Mouse (Mus musculus): ENCODE results near the gene Ehhadh.
"Not testable (repeated sequence)": the region's sequence is repeated elsewhere in the genome, so short reads cannot be mapped to it uniquely, and the experiment has no call there.

Gene Ehhadh

DNA sequence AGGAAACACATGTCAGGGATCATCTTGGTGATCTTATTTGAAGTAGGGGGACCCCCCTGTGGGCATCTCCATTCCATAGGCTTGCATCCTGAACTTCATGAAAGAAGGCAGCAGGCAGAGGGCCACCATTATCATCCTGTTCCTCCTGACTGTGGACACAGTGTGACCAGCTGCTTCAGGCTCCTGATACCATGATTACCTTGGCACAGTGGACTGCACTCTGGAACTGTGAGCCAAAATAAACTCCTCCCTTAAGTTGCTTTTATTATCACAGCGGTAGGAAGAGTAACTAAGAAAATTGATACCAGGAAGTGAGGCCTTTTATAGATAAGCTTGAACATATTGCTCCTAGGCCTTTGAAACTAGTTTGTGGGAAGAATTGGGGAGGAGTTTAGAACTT is 19.3 kb upstream of the Ehhadh start:
- in situ Hi-C loops (cut with MboI; ENCODE audit: low pct_unique_long_range_greater_than_20kb in 1 of 2, low sequenced_read_pairs in 2 of 2, unreplicated experiment in 1 of 2): no loop called here

DNA sequence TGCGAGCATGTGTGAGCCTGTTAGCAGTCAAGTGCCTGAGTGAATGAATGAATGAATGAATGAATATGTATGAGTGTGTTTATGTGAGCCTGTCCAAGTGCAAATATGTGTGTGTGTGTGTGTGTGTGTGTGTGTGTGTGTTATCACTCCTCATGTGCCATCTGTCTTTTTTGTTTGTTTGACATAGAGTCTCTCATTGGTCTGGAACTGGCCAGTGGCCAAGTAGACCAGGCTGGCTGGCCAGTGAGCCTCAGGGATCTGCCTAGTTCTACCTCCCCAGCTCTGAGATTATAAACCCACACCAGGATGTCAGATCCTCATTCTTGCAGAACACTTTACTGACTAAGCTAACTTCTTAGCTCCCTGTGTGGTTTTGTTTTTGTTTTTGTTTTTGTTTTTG is 16.7 kb upstream of the Ehhadh start:
- in situ Hi-C loops (cut with MboI; ENCODE audit: low pct_unique_long_range_greater_than_20kb in 1 of 2, low sequenced_read_pairs in 2 of 2, unreplicated experiment in 1 of 2): no loop called here

DNA sequence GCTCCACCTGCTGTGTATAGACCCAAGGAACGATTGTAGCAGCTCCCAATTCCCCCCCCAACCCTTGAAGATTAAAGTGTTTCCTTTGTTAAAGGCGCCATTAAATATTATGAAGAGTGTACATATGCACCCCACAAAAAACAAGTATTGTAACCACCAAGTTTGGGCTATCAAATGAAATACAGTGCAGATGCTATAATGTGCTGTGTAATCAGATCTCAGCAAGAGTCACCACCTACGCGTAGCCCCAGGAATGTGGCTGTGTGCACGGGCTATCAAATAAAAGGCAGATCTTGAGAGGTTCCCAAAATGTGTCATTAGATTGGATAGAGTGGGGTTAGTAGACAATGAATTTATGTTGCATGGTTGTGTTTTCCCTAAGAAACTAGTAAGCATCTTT is 7.5 kb upstream of the Ehhadh start:
- in situ Hi-C loops (cut with MboI; ENCODE audit: low pct_unique_long_range_greater_than_20kb in 1 of 2, low sequenced_read_pairs in 2 of 2, unreplicated experiment in 1 of 2): no loop called here

DNA sequence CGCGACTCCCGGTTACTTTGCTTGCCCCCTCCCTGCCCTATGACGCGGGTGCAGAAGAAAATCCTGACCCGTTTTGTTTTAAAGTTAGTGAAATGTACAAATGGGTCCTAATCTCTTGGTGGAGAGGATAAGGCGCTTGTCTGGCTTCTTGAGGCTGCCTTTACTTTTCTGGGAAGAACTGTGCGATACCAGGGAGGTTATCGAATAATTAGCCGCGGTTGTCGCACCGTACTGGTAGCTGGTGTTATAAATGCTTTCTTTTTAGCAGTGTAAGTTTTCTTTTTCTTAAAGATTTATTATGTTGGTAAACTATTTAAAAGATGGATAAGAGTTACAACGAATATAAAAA is 7.1 kb upstream of the Ehhadh start:
- in situ Hi-C loops (cut with MboI; ENCODE audit: low pct_unique_long_range_greater_than_20kb in 1 of 2, low sequenced_read_pairs in 2 of 2, unreplicated experiment in 1 of 2): no loop called here

DNA sequence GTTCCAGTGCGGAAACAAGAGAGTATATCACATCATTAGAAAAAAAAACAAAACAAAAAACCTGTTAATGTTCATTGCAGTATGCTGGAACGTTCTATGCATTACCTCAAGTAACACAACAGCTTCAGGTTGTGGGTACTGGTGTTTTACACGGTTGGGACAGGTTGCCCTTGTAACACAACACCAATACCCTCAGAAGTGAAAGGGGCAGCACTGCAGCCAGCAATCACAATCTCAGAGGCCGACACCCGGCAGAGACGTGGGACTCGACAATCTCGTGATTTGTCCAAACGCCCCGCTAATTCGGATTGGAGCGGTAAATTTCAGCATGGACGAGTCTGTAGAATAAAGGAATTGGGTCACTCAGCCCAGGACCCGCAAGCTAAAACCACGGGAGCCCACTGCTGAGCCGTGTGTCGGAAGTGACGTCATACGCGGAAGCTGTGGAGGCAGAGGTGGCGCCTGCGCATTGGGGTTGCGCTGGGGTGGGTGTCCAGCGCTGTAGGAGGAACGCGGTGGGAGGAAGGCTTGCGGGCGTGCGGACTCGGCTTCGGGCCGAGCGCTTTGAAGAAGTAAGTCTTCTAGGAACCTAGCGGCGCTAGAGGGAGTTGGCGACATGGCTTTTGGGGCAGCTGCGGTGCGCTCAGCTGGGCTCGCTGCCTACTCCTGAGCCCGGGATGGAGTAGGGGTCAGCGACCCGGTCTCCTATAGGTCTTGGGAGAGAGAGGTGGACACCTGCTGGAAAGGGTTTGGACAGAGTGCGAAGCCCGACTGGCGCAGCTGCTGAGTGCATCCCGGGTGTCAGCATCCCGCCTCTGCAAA is 6.5 kb upstream of the Ehhadh start, which contains the start of gene Map3k13:
Map3k13 (plus strand) TSS at position 472 of the 822 bp plus-strand sequence.
- in situ Hi-C loops (cut with MboI; ENCODE audit: low pct_unique_long_range_greater_than_20kb in 1 of 2, low sequenced_read_pairs in 2 of 2, unreplicated experiment in 1 of 2): no loop called here

DNA sequence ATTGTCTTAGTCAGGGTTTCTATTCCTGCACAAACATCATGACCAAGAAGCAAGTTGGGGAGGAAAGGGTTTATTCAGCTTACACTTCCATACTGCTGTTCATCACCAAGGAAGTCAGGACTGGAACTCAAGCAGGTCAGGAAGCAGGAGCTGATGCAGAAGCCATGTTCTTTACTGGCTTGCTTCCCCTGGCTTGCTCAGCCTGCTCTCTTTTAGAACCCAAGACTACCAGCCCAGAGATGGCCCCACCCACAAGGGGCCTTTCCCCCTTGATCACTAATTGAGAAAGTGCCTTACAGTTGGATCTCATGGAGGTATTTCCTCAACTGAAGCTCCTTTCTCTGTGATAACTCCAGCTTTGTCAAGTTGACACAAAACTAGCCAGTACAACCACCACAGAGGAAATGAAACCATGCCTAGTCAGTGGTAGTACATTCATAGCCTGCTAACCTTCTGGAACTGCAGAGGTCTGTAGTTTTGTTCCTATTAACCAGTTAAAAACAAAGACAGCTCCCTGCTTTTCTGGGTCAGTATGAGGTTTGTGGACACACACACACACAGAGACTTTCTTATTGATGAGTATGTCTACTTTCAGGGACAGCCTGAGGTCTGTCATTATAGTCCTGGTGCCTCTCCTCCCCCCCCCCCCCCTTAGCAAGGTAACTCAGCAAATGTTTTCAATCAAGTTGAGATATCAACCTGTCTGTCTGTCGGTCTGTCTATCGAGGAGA is 5.6 kb upstream of the Ehhadh start:
- in situ Hi-C loops (cut with MboI; ENCODE audit: low pct_unique_long_range_greater_than_20kb in 1 of 2, low sequenced_read_pairs in 2 of 2, unreplicated experiment in 1 of 2): not testable (repeated sequence)

DNA sequence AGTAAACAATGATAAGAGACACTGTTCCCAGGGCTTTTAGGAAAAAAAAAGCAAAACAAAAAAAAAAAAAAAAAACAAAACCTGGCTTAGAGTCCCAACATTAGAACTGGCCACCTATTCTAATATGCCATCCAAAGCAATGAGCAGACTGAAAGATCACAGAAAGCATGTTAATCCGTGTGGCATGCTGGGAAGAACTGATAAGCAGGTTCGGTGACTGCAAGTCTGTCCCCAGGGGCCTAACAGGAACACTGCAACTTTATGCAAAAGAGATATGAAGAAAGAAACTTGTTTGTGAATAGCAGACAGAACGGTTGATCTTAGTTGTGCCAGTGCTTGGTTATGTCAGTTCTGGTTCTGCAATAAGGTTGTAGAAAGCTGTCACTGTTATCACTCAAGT is 4.2 kb upstream of the Ehhadh start:
- in situ Hi-C loops (cut with MboI; ENCODE audit: low pct_unique_long_range_greater_than_20kb in 1 of 2, low sequenced_read_pairs in 2 of 2, unreplicated experiment in 1 of 2): no loop called here

DNA sequence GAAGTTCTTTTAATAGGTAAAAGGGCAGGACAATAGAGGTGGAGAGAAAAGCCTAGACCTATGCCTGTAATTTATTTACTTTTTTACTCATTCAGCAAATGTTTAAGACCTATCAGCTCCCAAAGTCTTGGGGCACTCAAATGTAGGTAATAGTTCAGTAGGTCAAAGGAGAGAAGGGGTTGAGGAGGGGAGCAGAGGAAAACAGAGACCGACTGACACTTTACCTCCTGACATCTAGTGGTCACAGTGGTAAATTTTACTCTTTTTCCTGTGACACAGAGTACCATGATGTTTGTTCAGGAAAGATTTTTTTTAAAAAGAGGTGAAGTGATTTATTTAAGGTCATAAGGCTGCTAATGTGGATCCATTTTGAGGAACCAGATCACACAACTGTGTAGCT is 2.9 kb upstream of the Ehhadh start:
- in situ Hi-C loops (cut with MboI; ENCODE audit: low pct_unique_long_range_greater_than_20kb in 1 of 2, low sequenced_read_pairs in 2 of 2, unreplicated experiment in 1 of 2): no loop called here

DNA sequence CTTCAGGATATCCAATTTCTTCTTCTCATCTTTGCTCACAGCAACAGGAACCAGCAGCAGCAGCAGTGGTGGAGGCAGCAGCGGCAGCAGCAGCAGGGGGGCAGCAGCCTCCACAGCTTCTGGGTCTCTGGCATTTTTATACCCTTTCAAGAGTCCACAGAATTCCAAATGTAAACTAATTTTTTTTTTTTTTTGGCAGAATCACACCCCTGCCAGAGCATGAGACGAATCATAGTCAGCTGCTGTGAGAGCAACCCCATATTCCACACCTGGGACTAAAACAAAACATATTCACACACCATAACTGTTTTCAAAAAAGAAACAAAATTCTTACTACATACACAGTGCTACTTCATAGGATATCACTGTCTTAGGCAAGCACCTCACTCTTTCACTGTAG is 1.6 kb upstream of the Ehhadh start:
- in situ Hi-C loops (cut with MboI; ENCODE audit: low pct_unique_long_range_greater_than_20kb in 1 of 2, low sequenced_read_pairs in 2 of 2, unreplicated experiment in 1 of 2): no loop called here

DNA sequence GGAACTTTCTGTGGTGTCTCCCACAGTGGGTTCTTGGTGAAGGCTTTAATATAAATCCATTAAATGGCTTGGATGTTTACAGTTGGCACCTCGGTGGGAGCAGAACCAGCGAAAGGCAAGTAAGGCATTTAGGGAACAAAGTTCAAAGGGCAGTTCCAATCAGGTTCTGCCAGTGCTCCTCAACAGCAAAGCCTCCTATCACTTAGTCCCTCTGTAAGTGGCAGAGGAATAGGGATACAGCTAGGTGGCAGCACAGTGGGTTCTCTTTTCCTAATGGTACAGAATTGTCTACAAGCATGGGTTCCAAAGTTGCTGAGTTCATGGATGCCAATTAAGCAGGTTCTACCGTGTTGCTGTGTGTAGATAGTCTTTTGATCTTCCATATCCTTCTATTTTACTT is 974 bp upstream of the Ehhadh start:
- in situ Hi-C loops (cut with MboI; ENCODE audit: low pct_unique_long_range_greater_than_20kb in 1 of 2, low sequenced_read_pairs in 2 of 2, unreplicated experiment in 1 of 2): no loop called here

DNA sequence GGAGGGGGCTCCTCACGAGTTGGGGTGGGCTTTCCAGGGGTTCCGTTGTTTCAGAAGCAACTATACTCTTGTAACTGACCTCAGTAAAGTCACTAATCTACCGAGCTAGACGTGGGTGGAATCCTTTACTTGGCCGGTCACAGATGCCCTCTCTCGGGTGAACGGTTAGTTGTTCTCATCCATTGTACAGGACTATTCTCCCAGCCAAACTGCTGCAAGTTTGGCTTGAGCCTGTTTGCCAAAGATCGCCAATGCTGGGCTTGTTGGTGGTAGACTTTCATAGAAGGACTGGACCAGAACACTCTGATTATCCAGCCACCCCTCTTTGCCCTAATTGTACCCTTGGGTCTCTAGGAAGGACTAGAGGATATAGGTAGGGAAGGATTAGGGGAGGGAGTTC is 1.3 kb downstream of the Ehhadh start:
- in situ Hi-C loops (cut with MboI; ENCODE audit: low pct_unique_long_range_greater_than_20kb in 1 of 2, low sequenced_read_pairs in 2 of 2, unreplicated experiment in 1 of 2): no loop called here

DNA sequence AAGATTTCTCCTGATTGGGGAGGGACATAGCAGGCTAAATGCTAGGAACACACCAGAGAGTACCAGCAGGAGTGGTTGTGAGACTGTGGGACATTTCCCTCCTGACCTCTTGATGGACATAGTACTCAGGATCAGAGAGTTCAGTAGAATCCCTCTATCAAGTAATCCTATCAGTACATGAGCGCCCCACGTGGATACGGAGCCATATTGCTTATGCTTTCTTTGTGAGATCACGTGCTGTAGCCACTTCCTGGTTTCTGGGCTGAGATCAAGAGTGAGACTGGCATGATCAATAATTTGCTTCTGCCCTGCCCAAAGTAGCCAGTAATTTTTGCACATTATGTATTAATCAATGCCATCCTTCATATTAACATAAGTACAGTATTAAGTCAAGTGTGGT is 2.6 kb downstream of the Ehhadh start:
- in situ Hi-C loops (cut with MboI; ENCODE audit: low pct_unique_long_range_greater_than_20kb in 1 of 2, low sequenced_read_pairs in 2 of 2, unreplicated experiment in 1 of 2): no loop called here

DNA sequence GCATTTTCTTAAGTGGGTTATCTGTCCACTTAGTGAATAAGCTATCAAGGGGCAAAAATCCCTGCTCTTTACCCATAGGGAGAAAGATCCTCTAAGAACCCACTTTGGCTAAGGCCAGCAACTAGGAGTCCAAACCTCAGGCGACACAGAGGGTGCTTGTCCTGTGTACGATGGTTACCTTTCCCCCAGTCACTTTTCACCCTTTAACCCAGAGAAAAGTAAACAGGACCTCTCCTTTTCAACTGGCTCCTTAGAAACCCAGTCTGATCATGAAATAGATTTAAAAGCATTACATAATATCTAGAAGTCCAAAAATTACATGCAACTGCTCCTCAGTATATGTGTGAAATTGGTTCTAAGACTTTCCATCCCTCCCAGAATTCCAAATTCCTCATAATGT is 4.8 kb downstream of the Ehhadh start:
- in situ Hi-C loops (cut with MboI; ENCODE audit: low pct_unique_long_range_greater_than_20kb in 1 of 2, low sequenced_read_pairs in 2 of 2, unreplicated experiment in 1 of 2): no loop called here

DNA sequence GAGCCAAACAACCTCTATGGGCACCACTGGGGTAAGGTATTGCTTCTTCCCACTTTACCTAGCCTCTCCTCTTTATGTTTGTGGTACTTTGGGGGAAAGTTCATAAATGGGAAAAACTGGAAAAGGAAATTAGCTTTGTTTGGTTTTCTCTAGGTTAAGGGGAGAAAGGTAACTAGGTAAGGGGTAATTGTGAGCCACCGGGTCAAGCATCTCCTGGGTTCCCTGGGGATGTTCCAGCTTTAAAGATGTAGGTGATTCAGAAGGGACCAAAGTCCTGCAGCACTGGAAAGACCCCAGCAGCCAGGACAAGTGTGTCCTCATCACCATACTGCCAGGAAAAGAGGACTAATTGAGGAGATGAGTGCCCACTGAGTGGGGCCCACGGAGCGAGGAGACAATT is 5.7 kb downstream of the Ehhadh start:
- in situ Hi-C loops (cut with MboI; ENCODE audit: low pct_unique_long_range_greater_than_20kb in 1 of 2, low sequenced_read_pairs in 2 of 2, unreplicated experiment in 1 of 2): no loop called here

DNA sequence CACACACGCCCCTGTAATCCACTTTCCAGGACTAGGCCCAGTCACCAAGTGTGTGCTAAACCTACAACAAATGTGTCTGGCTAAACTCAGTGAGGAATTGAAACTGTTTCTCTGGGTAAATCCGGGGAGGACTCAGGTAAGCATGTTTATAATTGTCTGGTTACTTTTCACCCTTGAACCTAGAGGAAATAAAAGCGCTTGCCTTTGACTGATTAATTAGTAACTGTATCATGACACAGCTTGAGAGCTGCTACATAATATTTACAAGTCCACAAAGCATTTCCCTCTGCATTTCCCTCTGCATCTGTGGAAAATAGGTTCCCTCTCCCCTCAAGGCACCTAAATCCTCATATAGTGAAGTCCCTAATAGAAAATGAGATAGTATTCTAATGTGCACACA is 6.3 kb downstream of the Ehhadh start:
- in situ Hi-C loops (cut with MboI; ENCODE audit: low pct_unique_long_range_greater_than_20kb in 1 of 2, low sequenced_read_pairs in 2 of 2, unreplicated experiment in 1 of 2): no loop called here

DNA sequence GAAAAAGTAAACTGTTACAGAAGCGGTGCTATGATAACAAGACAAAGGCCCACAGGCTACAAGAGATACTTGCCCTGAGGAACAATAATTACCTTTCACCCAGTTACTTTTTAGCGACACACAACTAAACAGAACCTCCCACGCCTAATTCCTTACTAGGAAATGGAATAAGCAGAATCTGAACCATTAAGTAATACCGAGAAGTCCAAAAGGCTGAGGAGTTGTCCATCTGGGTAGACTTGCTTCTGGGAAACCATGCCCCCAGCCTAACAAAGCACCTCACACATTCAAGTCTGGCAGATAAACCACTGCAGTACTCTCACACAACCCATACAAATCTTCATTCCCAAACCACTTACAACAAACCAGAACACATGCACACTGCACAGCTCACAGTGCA is 8.5 kb downstream of the Ehhadh start:
- in situ Hi-C loops (cut with MboI; ENCODE audit: low pct_unique_long_range_greater_than_20kb in 1 of 2, low sequenced_read_pairs in 2 of 2, unreplicated experiment in 1 of 2): no loop called here

DNA sequence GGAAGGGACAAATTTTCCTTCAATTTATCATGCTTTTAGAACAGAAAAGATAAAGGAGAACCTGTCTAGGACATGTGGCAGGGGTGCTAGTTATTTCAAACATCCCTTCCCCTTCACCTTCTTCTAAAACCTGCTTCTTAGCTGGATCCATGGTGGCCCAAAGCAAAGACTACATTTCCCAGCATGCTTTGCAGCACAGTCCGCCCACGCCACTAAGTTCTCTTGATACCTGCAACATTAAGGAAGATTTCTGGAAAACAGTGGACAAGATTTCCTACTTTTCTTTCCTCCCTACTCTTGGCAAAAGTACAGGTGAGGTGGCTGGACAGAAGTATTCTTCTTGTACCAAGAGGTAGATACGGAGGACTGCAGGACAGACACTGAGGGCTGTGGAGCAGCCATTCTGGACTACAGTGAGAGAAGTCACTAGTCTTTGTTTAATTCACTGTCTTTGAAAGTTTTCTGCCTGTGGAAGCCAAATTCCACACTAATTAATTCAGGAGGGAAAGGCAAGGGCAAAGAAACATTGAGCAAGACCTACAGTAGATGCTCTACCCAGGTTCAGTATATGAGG is 9.2 kb downstream of the Ehhadh start:
- in situ Hi-C loops (cut with MboI; ENCODE audit: low pct_unique_long_range_greater_than_20kb in 1 of 2, low sequenced_read_pairs in 2 of 2, unreplicated experiment in 1 of 2): no loop called here

DNA sequence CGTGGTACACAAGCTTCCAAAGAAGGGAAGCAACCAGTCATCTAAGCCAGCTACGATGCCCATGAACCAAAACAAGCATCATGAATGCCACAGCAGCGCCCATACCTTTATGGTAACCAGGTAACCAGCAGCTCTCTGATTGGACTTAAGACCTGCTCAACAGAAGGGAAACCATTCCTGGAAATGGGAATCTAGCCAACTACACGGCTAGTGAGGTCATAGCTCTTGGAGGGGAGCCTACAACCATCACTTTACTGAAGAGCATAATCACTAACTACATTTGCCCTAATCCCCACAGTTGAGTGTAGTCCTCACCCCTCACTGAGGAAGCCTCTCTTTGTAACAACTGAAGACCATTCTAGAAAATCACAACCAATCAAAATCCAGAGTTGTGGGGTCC is 12.9 kb downstream of the Ehhadh start:
- in situ Hi-C loops (cut with MboI; ENCODE audit: low pct_unique_long_range_greater_than_20kb in 1 of 2, low sequenced_read_pairs in 2 of 2, unreplicated experiment in 1 of 2): no loop called here

DNA sequence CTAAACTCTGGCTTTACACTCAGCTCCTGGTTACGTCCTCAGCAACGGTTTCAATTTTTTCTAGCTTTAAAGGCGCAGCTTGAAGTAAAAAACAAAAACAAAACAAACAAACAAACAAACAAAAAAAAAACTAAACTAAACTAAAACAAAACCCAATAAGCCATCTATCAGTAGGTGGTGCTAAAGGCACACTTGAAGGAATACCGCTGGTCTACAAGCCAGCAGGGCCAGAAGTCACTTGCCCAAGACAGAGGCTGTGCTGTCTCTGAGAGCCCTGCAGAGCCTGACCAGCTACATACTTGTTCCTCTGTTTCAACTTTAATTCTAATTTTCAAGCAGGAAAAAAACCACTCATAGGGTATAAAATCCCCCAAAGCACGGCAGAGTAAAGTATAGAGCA is 17.9 kb downstream of the Ehhadh start:
- in situ Hi-C loops (cut with MboI; ENCODE audit: low pct_unique_long_range_greater_than_20kb in 1 of 2, low sequenced_read_pairs in 2 of 2, unreplicated experiment in 1 of 2): no loop called here

DNA sequence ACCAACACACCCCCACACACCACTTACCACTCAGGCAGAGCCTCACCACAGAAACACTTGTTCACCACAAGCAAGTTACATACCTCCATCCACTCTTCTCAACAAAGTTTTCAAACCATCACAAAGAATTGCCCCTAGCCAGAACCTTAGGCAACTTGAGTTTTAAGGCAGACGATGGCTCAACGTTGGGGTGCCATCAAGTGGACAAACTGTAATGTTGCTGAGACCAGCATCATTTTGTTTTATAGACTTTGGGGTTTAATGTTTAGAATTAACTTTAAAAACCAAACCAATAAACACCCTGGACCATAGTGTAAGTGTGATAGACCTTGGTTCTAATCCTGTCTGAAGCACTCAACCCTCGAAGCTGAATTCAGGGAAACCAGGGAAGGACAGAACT is 19.4 kb downstream of the Ehhadh start:
- in situ Hi-C loops (cut with MboI; ENCODE audit: low pct_unique_long_range_greater_than_20kb in 1 of 2, low sequenced_read_pairs in 2 of 2, unreplicated experiment in 1 of 2): no loop called here

Data from mouse embryonic stem cell (cell line).